Mouse (Mus musculus) natural killer cell, adult 2 months (primary cell): ENCODE measurements around the gene Wipi1.

Experiments
- DNase-seq, 2 experiments: peaks; one replicate each; pipeline ENCODE4 v3.0.0; 2022; ENCODE audit warnings: low spot score in 2 of 2

Gene Wipi1

GRCm38 (mm10) chr11:109620356-109620755, 8.6 kb upstream of the Wipi1 start:
- DNase-seq: no peak

GRCm38 (mm10) chr11:109619055-109619454, 7.3 kb upstream of the Wipi1 start:
- peak; percentile 49 to 68 for DNase-seq

GRCm38 (mm10) chr11:109616766-109617165, 5.0 kb upstream of the Wipi1 start:
- DNase-seq: no peak

- no peak for DNase-seq
Measured at GRCm38 (mm10) chr11:109616352-109616751, 4.6 kb upstream of the Wipi1 start.

- no peak for DNase-seq
Measured at GRCm38 (mm10) chr11:109615286-109615685, 3.5 kb upstream of the Wipi1 start.

- no peak for DNase-seq
Measured at GRCm38 (mm10) chr11:109612871-109613529, 1.2 kb upstream of the Wipi1 start.

- no peak for DNase-seq
Measured at GRCm38 (mm10) chr11:109610795-109611302, 918 bp downstream of the Wipi1 start.

- DNase-seq: no peak
Measured at GRCm38 (mm10) chr11:109610046-109610794, 1.5 kb downstream of the Wipi1 start.

- DNase-seq: no peak
Measured at GRCm38 (mm10) chr11:109608976-109609625, 2.7 kb downstream of the Wipi1 start.

GRCm38 (mm10) chr11:109607600-109607999, 4.2 kb downstream of the Wipi1 start:
- DNase-seq: no peak

GRCm38 (mm10) chr11:109598778-109599570, 12.8 kb downstream of the Wipi1 start:
- no peak for DNase-seq

GRCm38 (mm10) chr11:109594761-109595160, 17.0 kb downstream of the Wipi1 start:
- no peak for DNase-seq

GRCm38 (mm10) chr11:109593200-109593981, 18.4 kb downstream of the Wipi1 start:
- no peak for DNase-seq

- DNase-seq: no peak
Measured at GRCm38 (mm10) chr11:109591511-109591910, 20.3 kb downstream of the Wipi1 start.

GRCm38 (mm10) chr11:109590012-109590411, 21.8 kb downstream of the Wipi1 start:
- no peak for DNase-seq

GRCm38 (mm10) chr11:109587638-109588374, 24.0 kb downstream of the Wipi1 start:
- DNase-seq: no peak

GRCm38 (mm10) chr11:109587019-109587418, 24.7 kb downstream of the Wipi1 start:
- DNase-seq: no peak

GRCm38 (mm10) chr11:109586424-109586823, 25.3 kb downstream of the Wipi1 start:
- DNase-seq: no peak

- peak; percentile 63 to 78 for DNase-seq
Measured at GRCm38 (mm10) chr11:109584843-109585713, 26.7 kb downstream of the Wipi1 start.
